In the genomic region with DNA sequence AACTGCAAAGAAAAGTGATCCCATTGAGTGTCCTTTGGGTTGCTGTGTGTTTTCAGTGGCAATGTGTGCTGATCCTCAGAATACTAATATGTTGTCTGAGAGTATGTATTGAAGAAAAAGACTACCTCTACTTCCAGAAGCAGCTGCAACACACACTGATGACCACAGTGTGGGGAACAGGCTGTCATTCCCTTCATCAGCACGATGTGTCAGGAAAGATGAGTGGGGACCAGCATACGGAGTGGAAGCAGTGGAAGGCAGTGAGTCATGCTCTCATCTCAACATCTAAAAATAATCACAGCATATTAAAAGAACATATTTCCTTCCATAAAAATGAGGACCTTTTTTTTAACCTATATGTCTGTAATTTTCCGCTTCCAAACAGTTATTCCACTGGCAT, we compare ENCODE assay signal across 26 mouse cellular contexts.
DNase-seq lines count a peak whose midpoint lies in the region; ATAC-seq and TF ChIP-seq lines count a peak whose summit lies in the region.
"Had no signal": no experiment of that assay in that cellular context is flagged by ENCODE, and none has a peak within 500 bp of the region (broad histone marks: within the 10 kb centered on the region; RNA-seq: fewer than 3 reads in every experiment).

No protein-coding gene starts in this region.

- H3K36me3 ChIP-seq in intestine, postnatal 0 days (ENCODE audit: control insufficient read depth, insufficient read depth) = no peaks in the 10 kb centered on the region
- H3K36me3 ChIP-seq: hindbrain, embryonic 15.5 days; intestine, embryonic 15.5 days; limb, embryonic 13.5 days; liver, embryonic 13.5 days; midbrain, embryonic 13.5 days had no signal

- 71% methylated on average over 3 of the region's 3 CpGs for WGBS in intestine, postnatal 0 days

- H3K27me3 ChIP-seq in intestine, postnatal 0 days (replicated peaks; ENCODE audit: control insufficient read depth, insufficient read depth, low read length) = no peaks in the 10 kb centered on the region
- H3K27me3 ChIP-seq: hindbrain, embryonic 15.5 days; intestine, embryonic 15.5 days; limb, embryonic 13.5 days; liver, embryonic 13.5 days; megakaryocyte, embryonic 14.5 days; midbrain, embryonic 13.5 days had no signal

- H3K4me3 ChIP-seq in intestine, postnatal 0 days (ENCODE audit: low read depth, low read length) = no peak overlapping the region
- H3K4me3 ChIP-seq: hindbrain, embryonic 15.5 days; intestine, embryonic 15.5 days; limb, embryonic 13.5 days; liver, embryonic 13.5 days; megakaryocyte, embryonic 14.5 days; midbrain, embryonic 13.5 days had no signal

- no peak overlapping the region for H3K27ac ChIP-seq in intestine, postnatal 0 days (ENCODE audit: low read depth, low read length)
- H3K27ac ChIP-seq: hindbrain, embryonic 15.5 days; intestine, embryonic 15.5 days; limb, embryonic 13.5 days; liver, embryonic 13.5 days; midbrain, embryonic 13.5 days had no signal

- peak; percentile 14 to 43 for DNase-seq in layer of hippocampus, adult 8-10 months (ENCODE audit: low spot score in 2 of 2)
- DNase-seq in layer of hippocampus, postnatal 25 days (ENCODE audit: extremely low spot score in 1 of 2, low spot score in 1 of 2) = no peak
- DNase-seq in NIH3T3 (ENCODE audit: low read depth) (peak; percentile 39), adipocyte (ENCODE audit: low spot score) (no peak)
- DNase-seq in layer of hippocampus, adult 9-11 months = peak; percentile 57
- DNase-seq in right cerebral cortex, postnatal 10 days (ENCODE audit: low spot score in 2 of 2) = peak; percentile 21 to 30
- DNase-seq in ovary, postnatal 10 days (ENCODE audit: low spot score) = no peak
- DNase-seq: adrenal gland, adult 8-10 months; cerebellum, adult 8-10 months; cerebellum, postnatal 36 days; gastrocnemius, postnatal 14 days; heart, adult 11 months; kidney, adult 9 months; kidney, postnatal 14 days; liver, embryonic 13.5 days; lung, embryonic 14.5 days; retina, postnatal 1 day; thymus, postnatal 25 days had no signal

- H3K4me2 ChIP-seq in intestine, postnatal 0 days (replicated peaks; ENCODE audit: low read depth) = no peak overlapping the region
- H3K4me2 ChIP-seq: heart, embryonic 11.5 days; hindbrain, embryonic 15.5 days; intestine, embryonic 15.5 days; limb, embryonic 13.5 days; liver, embryonic 13.5 days; lung, embryonic 14.5 days; midbrain, embryonic 13.5 days had no signal

- no peak overlapping the region for H3K9ac ChIP-seq in intestine, postnatal 0 days (ENCODE audit: low read depth, low read length)
- H3K9ac ChIP-seq: hindbrain, embryonic 15.5 days; intestine, embryonic 15.5 days; limb, embryonic 13.5 days; liver, embryonic 13.5 days; lung, embryonic 14.5 days; midbrain, embryonic 13.5 days had no signal

- no peaks in the 10 kb centered on the region for H3K9me3 ChIP-seq in intestine, postnatal 0 days (ENCODE audit: control insufficient read depth)
- H3K9me3 ChIP-seq: hindbrain, embryonic 15.5 days; intestine, embryonic 15.5 days; limb, embryonic 13.5 days; liver, embryonic 13.5 days; megakaryocyte, embryonic 14.5 days; midbrain, embryonic 13.5 days had no signal

- H3K4me1 ChIP-seq in intestine, postnatal 0 days (replicated peaks; ENCODE audit: control insufficient read depth, insufficient read depth, low read length) = no peaks in the 10 kb centered on the region
- H3K4me1 ChIP-seq: hindbrain, embryonic 15.5 days; intestine, embryonic 15.5 days; limb, embryonic 13.5 days; liver, embryonic 13.5 days; megakaryocyte, embryonic 14.5 days; midbrain, embryonic 13.5 days had no signal

- ATAC-seq in intestine, postnatal 0 days = no peak
- ATAC-seq: forebrain, embryonic 14.5 days; intestine, embryonic 15.5 days; midbrain, embryonic 13.5 days had no signal

- TF ChIP-seq CTCF in intestine, postnatal 0 days (IDR thresholded peaks at IDR 0.05; ENCODE audit: low read depth) = no peak

Comparison
In these comparisons a context has a peak if more than half of its experiments do, and no peak if none do; other contexts are left out.
1. DNase-seq: peak in layer of hippocampus, adult 8-10 months (2 of 2), NIH3T3 (single experiment), layer of hippocampus, adult 9-11 months (single experiment) and right cerebral cortex, postnatal 10 days (2 of 2); none in layer of hippocampus, postnatal 25 days (0 of 2), adipocyte (single experiment) and ovary, postnatal 10 days (single experiment).